Mouse (Mus musculus) midbrain, postnatal 0 days (tissue): ENCODE measurements around the gene Gm8024. TPM values are rescaled to one million over a fixed set of nuclear protein-coding genes. Genes with fewer than 3 reads are reported as not detected.
"Not testable (repeated sequence)": the region's sequence is repeated elsewhere in the genome, so short reads cannot be mapped to it uniquely, and the experiment has no call there.

Experiments
- ATAC-seq: fragments of 200-750 bp; cut with Nextera tagmentation; 2 replicates; pipeline ENCODE4 v1.8.0; 2017; ENCODE audit warnings: moderate number of reproducible peaks, mild to moderate bottlenecking, moderate TSS enrichment, moderate library complexity; ENCODE audit not compliant: low FRiP score
- DNase-seq: peaks from one replicate; pipeline ENCODE4 v3.0.0-alpha.2; 2015; ENCODE audit warnings: low spot score
- H3K27ac ChIP-seq: fragments of 300-500 bp; sonication (generic); 2 replicates; pipeline ENCODE4 v1.5.1; 2014; ENCODE audit warnings: low read depth, mild to moderate bottlenecking, low read length, mixed read lengths
- H3K27me3 ChIP-seq: fragments of 300-500 bp; sonication (generic); 2 replicates; pipeline ENCODE4 v1.6.1; 2014; ENCODE audit warnings: low read length, control low read depth, mixed read lengths; ENCODE audit not compliant: insufficient read depth
- H3K36me3 ChIP-seq: fragments of 300-500 bp; sonication (generic); 2 replicates; pipeline ENCODE4 v1.6.1; 2014; ENCODE audit warnings: low read length, control low read depth, mixed read lengths; ENCODE audit not compliant: insufficient read depth
- H3K4me1 ChIP-seq: fragments of 300-500 bp; sonication (generic); 2 replicates; pipeline ENCODE4 v1.6.1; 2014; ENCODE audit warnings: mild to moderate bottlenecking, control low read depth, antibody characterized with exemption, low read length, mixed read lengths; ENCODE audit not compliant: insufficient read depth
- H3K4me2 ChIP-seq: fragments of 300-500 bp; sonication (generic); 2 replicates; pipeline ENCODE4 v1.6.1; 2014; ENCODE audit warnings: low read depth, mild to moderate bottlenecking, low read length, mixed read lengths; ENCODE audit not compliant: poor library complexity, severe bottlenecking
- H3K4me3 ChIP-seq: fragments of 300-500 bp; sonication (generic); 2 replicates; pipeline ENCODE4 v1.5.1; 2014; ENCODE audit warnings: low read depth, mild to moderate bottlenecking, low read length, moderate library complexity
- H3K9ac ChIP-seq: fragments of 300-500 bp; sonication (generic); replicated peaks from 2 replicates; pipeline ENCODE4 v1.6.1; 2014; ENCODE audit warnings: mild to moderate bottlenecking, low read length, moderate library complexity, mixed read lengths; ENCODE audit not compliant: poor library complexity, severe bottlenecking
- H3K9me3 ChIP-seq: fragments of 300-500 bp; sonication (generic); 2 replicates; pipeline ENCODE4 v1.6.1; 2016; ENCODE audit warnings: low read length, control low read depth
- WGBS: fragments of 180-500 bp; shearing (Covaris S2); extraction: QIAGEN DNeasy Blood & Tissue Kit; methylation state at CpG from one replicate; pipeline ENCODE4 v1.1.7; 2014; 5-methylcytosine and 5-hydroxymethylcytosine counted together
- polyA plus RNA-seq: library from polyadenylated mRNA; unstranded; fragments of >200 nt; fragmentation: Nextera tagmentation; extraction: Ambion mirVana; gene quantifications from 2 replicates; pipeline ENCODE4 v1.2.1, GENCODE M21; 2015
- total RNA-seq: library from RNA; depleted of rRNA; stranded (reverse); fragments of >200 nt; gene quantifications from 2 replicates; pipeline ENCODE4 v1.2.3, GENCODE M21; 2014; rRNA removed

Gm8024 gene
- total RNA-seq, result not detected in 2 replicates
- polyA plus RNA-seq, result 0.11 TPM in 1 of 2 replicates, not detected in the other

DNA sequence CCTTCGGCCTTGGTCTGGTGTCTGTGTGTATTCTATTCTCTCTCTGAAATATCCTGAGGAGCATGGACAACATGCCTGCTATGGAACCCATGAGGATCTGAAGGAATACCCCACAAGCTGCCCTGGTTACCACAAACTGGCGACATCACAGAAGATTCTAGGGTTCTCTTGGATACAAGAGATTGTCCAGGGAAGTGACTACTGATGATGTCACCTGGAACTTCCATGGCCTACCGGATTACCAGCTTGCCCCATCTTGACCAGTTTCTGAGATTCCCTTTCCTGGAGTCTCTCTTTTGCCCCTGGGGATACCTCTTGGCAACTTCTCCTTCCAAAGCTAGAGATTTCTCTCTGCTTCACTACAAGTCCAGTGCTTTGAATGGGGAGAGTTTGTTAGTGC, at the start of gene Gm8024:
Gm8024 (minus strand) TSS at position 101 of the 400 bp plus-strand sequence.
- DNase-seq, H3K4me2 ChIP-seq, H3K9ac ChIP-seq, H3K36me3 ChIP-seq, H3K4me3 ChIP-seq, H3K4me1 ChIP-seq, H3K27ac ChIP-seq, H3K9me3 ChIP-seq, ATAC-seq, H3K27me3 ChIP-seq: not testable (repeated sequence)
- WGBS, result 89% methylated on average over 1 of the region's 3 CpGs

DNA sequence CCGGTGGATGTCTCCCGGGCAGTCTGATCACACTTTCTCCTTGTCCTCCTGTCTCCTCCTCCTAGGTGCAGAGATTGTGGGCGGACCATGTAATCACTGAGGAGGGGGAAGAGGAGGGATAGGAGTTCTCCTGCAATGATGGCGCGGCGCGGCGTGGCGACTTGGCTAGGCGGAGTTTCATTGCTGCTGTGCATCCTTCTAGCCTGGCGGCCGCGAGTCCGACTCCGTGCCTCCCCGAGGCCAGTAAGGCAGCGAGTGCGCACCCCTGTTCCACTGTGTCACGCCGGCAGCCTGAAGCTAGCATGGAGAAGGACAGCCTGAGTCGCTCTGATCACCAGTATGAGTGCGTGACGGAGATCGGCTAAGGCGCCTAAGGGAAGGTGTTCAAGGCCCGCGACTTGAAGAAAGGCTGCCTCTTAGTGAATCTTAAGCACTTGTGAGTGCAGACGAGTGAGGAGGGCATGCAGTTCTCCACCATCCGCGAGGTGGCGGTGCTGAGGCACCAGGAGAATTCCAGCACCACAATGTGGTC, 19.2 kb upstream of the Gm8024 start:
- 11% methylated on average over 13 of the region's 31 CpGs for WGBS
- H3K4me2 ChIP-seq, H3K4me3 ChIP-seq, H3K9ac ChIP-seq, H3K36me3 ChIP-seq, DNase-seq, H3K9me3 ChIP-seq, H3K4me1 ChIP-seq, H3K27me3 ChIP-seq, H3K27ac ChIP-seq: not testable (repeated sequence)
- ATAC-seq, result peak; percentile 80

DNA sequence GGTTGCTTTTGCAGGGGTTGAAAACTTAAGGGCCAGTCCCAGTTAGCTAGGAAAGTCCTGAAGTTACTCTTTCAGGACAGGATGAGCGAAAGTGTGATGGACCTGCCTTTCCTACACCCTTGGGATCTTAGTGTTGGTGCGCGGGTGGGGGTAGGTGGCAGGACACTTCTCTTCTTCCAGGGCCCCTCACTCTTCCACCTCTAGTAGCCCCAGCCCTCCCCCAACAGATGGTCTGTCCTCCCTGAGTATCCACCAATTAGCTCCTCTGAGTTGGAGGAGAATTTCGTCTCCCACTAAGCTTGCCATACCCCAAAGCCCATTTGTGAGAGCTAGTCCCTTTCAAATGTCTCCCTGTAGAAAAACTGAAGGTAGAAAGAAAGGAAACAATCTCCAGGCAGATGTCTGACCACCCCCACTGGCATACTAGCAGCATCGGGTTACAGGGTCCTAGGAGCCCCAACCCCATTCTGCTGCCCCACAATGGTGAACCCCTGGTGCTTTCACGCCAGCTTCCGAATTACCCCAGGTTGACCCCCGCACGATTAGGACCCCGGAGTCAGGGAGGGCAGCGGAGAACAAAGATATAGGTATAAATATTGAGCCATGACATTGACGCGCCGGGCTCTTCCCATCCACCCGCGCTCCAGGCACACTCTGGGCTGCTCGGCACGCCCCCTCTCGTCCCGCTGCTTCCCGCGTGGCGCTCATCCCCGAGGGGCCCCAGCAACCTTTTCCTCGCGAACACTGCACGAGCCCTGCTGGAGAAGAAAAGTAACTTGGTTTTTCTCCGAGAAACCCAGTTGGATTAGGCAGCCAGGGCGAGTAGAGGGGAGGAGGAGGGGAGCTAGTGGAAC, 18.5 kb upstream of the Gm8024 start:
- H3K9ac ChIP-seq, H3K4me1 ChIP-seq, H3K4me2 ChIP-seq, H3K27me3 ChIP-seq, H3K36me3 ChIP-seq, H3K4me3 ChIP-seq, H3K27ac ChIP-seq, DNase-seq, H3K9me3 ChIP-seq: not testable (repeated sequence)
- ATAC-seq, result peak; percentile 83
- 42% methylated on average over 16 of the region's 29 CpGs for WGBS

DNA sequence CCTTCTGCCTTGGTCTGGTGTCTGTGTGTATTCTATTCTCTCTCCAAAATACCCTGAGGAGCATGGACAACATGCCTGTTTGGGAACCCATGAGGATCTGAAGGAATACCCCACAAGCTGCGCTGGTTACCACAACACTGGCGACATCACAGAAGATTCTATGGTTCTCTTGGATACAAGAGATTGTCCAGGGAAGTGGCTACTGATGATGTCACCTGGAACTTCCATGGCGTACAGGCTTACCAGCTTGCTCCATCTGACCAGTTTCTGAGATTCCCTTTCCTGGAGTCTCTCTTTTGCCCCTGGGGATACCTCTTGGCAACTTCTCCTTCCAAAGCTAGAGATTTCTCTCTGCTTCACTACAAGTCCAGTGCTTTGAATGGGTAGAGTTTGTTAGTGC, 21.8 kb downstream of the Gm8024 start, which contains the start of gene Gm8020:
Gm8020 (minus strand) TSS at position 101 of the 400 bp plus-strand sequence.
- H3K36me3 ChIP-seq, DNase-seq, H3K27ac ChIP-seq, H3K4me2 ChIP-seq, H3K9me3 ChIP-seq, H3K4me3 ChIP-seq, H3K9ac ChIP-seq, ATAC-seq, H3K27me3 ChIP-seq, H3K4me1 ChIP-seq: not testable (repeated sequence)
- 90% methylated on average over 2 of the region's 3 CpGs for whole genome bisulfite sequencing

Other genes starting within 250 kb of the Gm8024 start
- gene Gm9611, start 226.9 kb downstream of the Gm8024 start, total RNA-seq, result not detected in 2 replicates
- not detected in 2 replicates for gene Gm9611, start 226.9 kb downstream of the Gm8024 start, polyA plus RNA-seq
- gene Gm7995, start 214.1 kb downstream of the Gm8024 start, total RNA-seq, result not detected in 2 replicates
- not detected in 2 replicates for gene Gm7995, start 214.1 kb downstream of the Gm8024 start, polyA plus RNA-seq
- gene Gm8005, start 84.6 kb downstream of the Gm8024 start, total RNA-seq, result not detected in 2 replicates
- not detected in 2 replicates for gene Gm8005, start 84.6 kb downstream of the Gm8024 start, polyA plus RNA-seq
- not detected in 2 replicates for gene Gm8011, start 60.4 kb downstream of the Gm8024 start, total RNA-seq
- gene Gm8011, start 60.4 kb downstream of the Gm8024 start, polyA plus RNA-seq, result not detected in 2 replicates
- gene Gm8020, start 21.9 kb downstream of the Gm8024 start, total RNA-seq, result not detected in 2 replicates
- gene Gm8020, start 21.9 kb downstream of the Gm8024 start, polyA plus RNA-seq, result not detected in 2 replicates
- gene Gm17124, start 75.6 kb upstream of the Gm8024 start, total RNA-seq, result not detected in 2 replicates
- gene Gm17124, start 75.6 kb upstream of the Gm8024 start, polyA plus RNA-seq, result not detected in 2 replicates
- not detected in 2 replicates for gene Gm3633, start 117.6 kb upstream of the Gm8024 start, total RNA-seq
- not detected in 2 replicates for gene Gm3633, start 117.6 kb upstream of the Gm8024 start, polyA plus RNA-seq
- gene Gm10378, start 131.7 kb upstream of the Gm8024 start, total RNA-seq, result not detected in 2 replicates
- not detected in 2 replicates for gene Gm10378, start 131.7 kb upstream of the Gm8024 start, polyA plus RNA-seq
- gene Gm3015, start 244.5 kb upstream of the Gm8024 start, total RNA-seq, result not detected in 2 replicates
- not detected in 2 replicates for gene Gm3015, start 244.5 kb upstream of the Gm8024 start, polyA plus RNA-seq